Mouse (Mus musculus) stomach, embryonic 14.5 days (tissue): ENCODE results near the gene Usp28. TPM values are rescaled to one million over a fixed set of nuclear protein-coding genes. Genes with fewer than 3 reads are reported as not detected.

Experiments
- polyA plus RNA-seq: library from polyadenylated mRNA; unstranded; fragments of >200 nt; fragmentation: Nextera tagmentation; extraction: Ambion mirVana; gene quantifications from 2 replicates; pipeline ENCODE4 v1.2.1, GENCODE M21; 2014

The Usp28 gene
- polyA plus RNA-seq, 1 experiment from 2014 or later, result 37.3 TPM

Other genes with a start within 250 kb of the Usp28 start
- 4.4 and 6.6 TPM in 2 replicates for gene Zbtb16, start 149.2 kb upstream of the Usp28 start, polyA plus RNA-seq
- gene Htr3a, start 74.3 kb upstream of the Usp28 start, polyA plus RNA-seq, result 0.77 and 1.4 TPM in 2 replicates
- gene Htr3b, start 20.4 kb upstream of the Usp28 start, polyA plus RNA-seq, result 0.24 and 0.36 TPM in 2 replicates
- gene Zw10, start 70.2 kb downstream of the Usp28 start, polyA plus RNA-seq, result 43.2 and 44.8 TPM in 2 replicates
- 5.0 and 5.5 TPM in 2 replicates for gene Tmprss5, start 95.9 kb downstream of the Usp28 start, polyA plus RNA-seq